Mouse (Mus musculus): ENCODE results near the gene Atp1a2. TPM values are rescaled to one million over a fixed set of nuclear protein-coding genes. Genes with fewer than 3 reads are reported as not detected.

Gene Atp1a2
- total and polyA plus RNA-seq, 3 experiments, result 0.07 to 0.23 (median 0.13) TPM

DNA sequence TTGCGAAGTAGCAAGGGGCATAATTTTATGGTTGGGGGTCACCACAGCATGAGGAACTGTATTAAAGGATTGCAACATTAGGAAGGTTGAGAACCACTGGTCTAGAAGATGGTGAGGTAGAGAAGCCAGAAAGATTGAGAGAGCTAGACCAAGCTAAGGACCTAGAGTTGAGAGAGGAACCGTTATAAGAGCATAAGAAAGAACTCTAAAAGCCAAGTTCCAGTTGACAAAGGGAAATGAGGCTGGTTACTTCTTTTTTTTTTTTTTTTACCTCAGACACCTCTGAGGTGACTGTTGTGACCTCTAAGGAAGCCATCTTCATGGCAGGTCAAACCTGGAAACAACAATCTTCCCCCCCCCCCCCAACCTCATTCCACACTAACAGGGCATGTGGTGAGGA, 7.3 kb upstream of the Atp1a2 start:
- in situ Hi-C loops (cut with MboI; ENCODE audit: low pct_ligation_motif_present, low pct_unique_long_range_greater_than_20kb, low sequenced_read_pairs) (loop anchor here (25.0 kb wide), 2 partner anchors 268 to 493 kb away; partner anchors contain the start of gene Vangl2), dilution Hi-C loops (cut with MboI; ENCODE audit: extremely low pct_ligation_motif_present, extremely low pct_unique_long_range_greater_than_20kb, low sequenced_read_pairs) (no loop called here)
- TF ChIP-seq KAT2A (IDR thresholded peaks at IDR 0.05; ENCODE audit: insufficient replicate concordance, low read length) (no peak), MAX (IDR thresholded peaks at IDR 0.05; ENCODE audit: low read length) (no peak), CTCF (conservative IDR thresholded peaks at IDR 0.05 in 1 of 2, IDR thresholded peaks at IDR 0.05 in 1 of 2; ENCODE audit: low read depth in 2 of 2, low read length in 2 of 2) (no peak), MYC (IDR thresholded peaks at IDR 0.05; ENCODE audit: low read depth, low read length) (no peak), NELFE (IDR thresholded peaks at IDR 0.05; ENCODE audit: low read depth, low read length) (no peak), CHD2 (IDR thresholded peaks at IDR 0.05; ENCODE audit: low read length) (no peak), SMC3 (IDR thresholded peaks at IDR 0.05; ENCODE audit: low read depth, low read length) (no peak), MAZ (IDR thresholded peaks at IDR 0.05; ENCODE audit: low read depth, low read length) (no peak), HCFC1 (IDR thresholded peaks at IDR 0.05; ENCODE audit: low read depth, low read length) (no peak), RCOR1 (conservative IDR thresholded peaks at IDR 0.05; ENCODE audit: low read depth, low read length) (no peak)
- peaks cover 20 to 50% of the 10 kb centered on the region in 2 experiments for H3K4me1 ChIP-seq (ENCODE audit: control insufficient read depth in 1 of 2, insufficient read depth in 2 of 2)
- H3K4me2 ChIP-seq (ENCODE audit: insufficient read depth, low read depth, poor library complexity, severe bottlenecking), result no peak overlapping the region
- no peaks in the 10 kb centered on the region for H3K36me3 ChIP-seq (replicated peaks in 1 of 2; ENCODE audit: control insufficient read depth in 1 of 2, insufficient read depth in 1 of 2, low read length in 1 of 2)
- no peaks in the 10 kb centered on the region for H3K79me2 ChIP-seq (replicated peaks; ENCODE audit: control insufficient read depth, extremely low read depth, insufficient read depth, poor library complexity, severe bottlenecking)
- H3K27ac ChIP-seq (ENCODE audit: insufficient read depth, low read depth), result no peak overlapping the region
- no peak for DNase-seq (ENCODE audit: extremely low read depth)
- H3K9ac ChIP-seq (ENCODE audit: insufficient read depth, low read depth), result no peak overlapping the region
- no peak overlapping the region for H3K4me3 ChIP-seq (replicated peaks in 1 of 3; ENCODE audit: low read depth in 2 of 3, low read length in 2 of 3, poor library complexity in 1 of 3)
- H3K27me3 ChIP-seq (replicated peaks), result peaks cover 2% of the 10 kb centered on the region
- H3K9me3 ChIP-seq (replicated peaks; ENCODE audit: low read length), result no peaks in the 10 kb centered on the region

GRCm38 (mm10) chr1:172304443-172304842, 6.6 kb upstream of the Atp1a2 start:
- in situ Hi-C loops (cut with MboI; ENCODE audit: low pct_ligation_motif_present, low pct_unique_long_range_greater_than_20kb, low sequenced_read_pairs), result loop anchor here (25.0 kb wide), 2 partner anchors 267 to 492 kb away; partner anchors contain the start of gene Vangl2
- no peak for TF ChIP-seq CHD2 (IDR thresholded peaks at IDR 0.05; ENCODE audit: low read length)

GRCm38 (mm10) chr1:172302851-172303250, 5.0 kb upstream of the Atp1a2 start:
- H3K4me3 ChIP-seq (replicated peaks in 1 of 3; ENCODE audit: low read depth in 2 of 3, low read length in 2 of 3, poor library complexity in 1 of 3), result no peak overlapping the region
- dilution Hi-C loops (cut with MboI; ENCODE audit: extremely low pct_ligation_motif_present, extremely low pct_unique_long_range_greater_than_20kb, low sequenced_read_pairs), result no loop called here
- no peak for DNase-seq (ENCODE audit: extremely low read depth)
- no peaks in the 10 kb centered on the region for H3K36me3 ChIP-seq (replicated peaks in 1 of 2; ENCODE audit: control insufficient read depth in 1 of 2, insufficient read depth in 1 of 2, low read length in 1 of 2)
- H3K9ac ChIP-seq (ENCODE audit: insufficient read depth, low read depth), result no peak overlapping the region
- no peak overlapping the region for H3K27ac ChIP-seq (ENCODE audit: insufficient read depth, low read depth)
- no peak overlapping the region for H3K4me2 ChIP-seq (ENCODE audit: insufficient read depth, low read depth, poor library complexity, severe bottlenecking)
- in situ Hi-C loops (cut with MboI; ENCODE audit: low pct_ligation_motif_present, low pct_unique_long_range_greater_than_20kb, low sequenced_read_pairs), result loop anchor here (25.0 kb wide), 2 partner anchors 266 to 491 kb away; partner anchors contain the start of gene Vangl2
- H3K27me3 ChIP-seq (replicated peaks), result peaks cover 18% of the 10 kb centered on the region
- H3K79me2 ChIP-seq (replicated peaks; ENCODE audit: control insufficient read depth, extremely low read depth, insufficient read depth, poor library complexity, severe bottlenecking), result no peaks in the 10 kb centered on the region
- no peaks in the 10 kb centered on the region for H3K9me3 ChIP-seq (replicated peaks; ENCODE audit: low read length)
- peaks cover 17 to 28% of the 10 kb centered on the region in 2 experiments for H3K4me1 ChIP-seq (ENCODE audit: control insufficient read depth in 1 of 2, insufficient read depth in 2 of 2)
- TF ChIP-seq PAX5 (IDR thresholded peaks at IDR 0.05; ENCODE audit: low read length), result no peak
- TF ChIP-seq SMC3 (IDR thresholded peaks at IDR 0.05; ENCODE audit: low read depth, low read length), result no peak
- no peak for TF ChIP-seq TBP (conservative IDR thresholded peaks at IDR 0.05; ENCODE audit: low read depth, low read length)
- no peak for TF ChIP-seq USF1 (IDR thresholded peaks at IDR 0.05; ENCODE audit: low read depth, low read length)
- no peak for TF ChIP-seq TCF12 (IDR thresholded peaks at IDR 0.05; ENCODE audit: low read depth, low read length)
- no peak for TF ChIP-seq ZKSCAN1 (IDR thresholded peaks at IDR 0.05; ENCODE audit: borderline replicate concordance, low read depth, low read length)
- no peak for TF ChIP-seq SIN3A (IDR thresholded peaks at IDR 0.05; ENCODE audit: low read length)
- no peak for TF ChIP-seq MAX (IDR thresholded peaks at IDR 0.05; ENCODE audit: low read length)
- TF ChIP-seq BHLHE40 (IDR thresholded peaks at IDR 0.05; ENCODE audit: low read depth, low read length), result no peak
- TF ChIP-seq MEF2A (IDR thresholded peaks at IDR 0.05; ENCODE audit: borderline replicate concordance, low read depth, low read length), result no peak
- TF ChIP-seq RAD21 (IDR thresholded peaks at IDR 0.05; ENCODE audit: low read depth, low read length), result no peak
- no peak for TF ChIP-seq UBTF (IDR thresholded peaks at IDR 0.05; ENCODE audit: low read depth, low read length)
- TF ChIP-seq EP300 (IDR thresholded peaks at IDR 0.05; ENCODE audit: low read length), result no peak
- TF ChIP-seq ZMIZ1 (IDR thresholded peaks at IDR 0.05; ENCODE audit: low read depth, low read length), result no peak
- no peak for TF ChIP-seq ZNF384 (IDR thresholded peaks at IDR 0.05; ENCODE audit: low read depth, low read length)
- no peak for TF ChIP-seq ELF1 (IDR thresholded peaks at IDR 0.05; ENCODE audit: low read depth, low read length)
- TF ChIP-seq NRF1 (IDR thresholded peaks at IDR 0.05; ENCODE audit: low read depth, low read length), result no peak
- TF ChIP-seq MAFK (IDR thresholded peaks at IDR 0.05; ENCODE audit: insufficient replicate concordance, low read length), result no peak
- no peak for TF ChIP-seq KAT2A (IDR thresholded peaks at IDR 0.05; ENCODE audit: insufficient replicate concordance, low read length)
- TF ChIP-seq CHD2 (IDR thresholded peaks at IDR 0.05; ENCODE audit: low read length), result no peak

More at GRCm38 (mm10) chr1:172304443-172304842, 6.6 kb upstream of the Atp1a2 start:
- H3K79me2 ChIP-seq (replicated peaks; ENCODE audit: control insufficient read depth, extremely low read depth, insufficient read depth, poor library complexity, severe bottlenecking), result no peaks in the 10 kb centered on the region
- H3K9me3 ChIP-seq (replicated peaks; ENCODE audit: low read length), result no peaks in the 10 kb centered on the region
- H3K27ac ChIP-seq (ENCODE audit: insufficient read depth, low read depth), result no peak overlapping the region
- H3K27me3 ChIP-seq (replicated peaks), result peaks cover 7% of the 10 kb centered on the region
- no peaks in the 10 kb centered on the region for H3K36me3 ChIP-seq (replicated peaks in 1 of 2; ENCODE audit: control insufficient read depth in 1 of 2, insufficient read depth in 1 of 2, low read length in 1 of 2)
- DNase-seq (ENCODE audit: extremely low read depth), result no peak
- H3K4me3 ChIP-seq (replicated peaks in 1 of 3; ENCODE audit: low read depth in 2 of 3, low read length in 2 of 3, poor library complexity in 1 of 3), result no peak overlapping the region
- H3K9ac ChIP-seq (ENCODE audit: insufficient read depth, low read depth), result no peak overlapping the region
- dilution Hi-C loops (cut with MboI; ENCODE audit: extremely low pct_ligation_motif_present, extremely low pct_unique_long_range_greater_than_20kb, low sequenced_read_pairs), result no loop called here
- no peak overlapping the region for H3K4me2 ChIP-seq (ENCODE audit: insufficient read depth, low read depth, poor library complexity, severe bottlenecking)
- peaks cover 20 to 43% of the 10 kb centered on the region in 2 experiments for H3K4me1 ChIP-seq (ENCODE audit: control insufficient read depth in 1 of 2, insufficient read depth in 2 of 2)

Data from CH12.LX (cell line).